Mouse (Mus musculus) spleen, postnatal 10 days (tissue): ENCODE results near the gene Mrps18a.

Experiments
- DNase-seq, 2 experiments: peaks; one replicate each; pipeline ENCODE4 v3.0.0; 2021 to 2022; ENCODE audit warnings: low spot score in 2 of 2

Gene Mrps18a

GRCm38 (mm10) chr17:46101906-46102305 lies 8.9 kb upstream of the Mrps18a start:
- DNase-seq: no peak

DNA sequence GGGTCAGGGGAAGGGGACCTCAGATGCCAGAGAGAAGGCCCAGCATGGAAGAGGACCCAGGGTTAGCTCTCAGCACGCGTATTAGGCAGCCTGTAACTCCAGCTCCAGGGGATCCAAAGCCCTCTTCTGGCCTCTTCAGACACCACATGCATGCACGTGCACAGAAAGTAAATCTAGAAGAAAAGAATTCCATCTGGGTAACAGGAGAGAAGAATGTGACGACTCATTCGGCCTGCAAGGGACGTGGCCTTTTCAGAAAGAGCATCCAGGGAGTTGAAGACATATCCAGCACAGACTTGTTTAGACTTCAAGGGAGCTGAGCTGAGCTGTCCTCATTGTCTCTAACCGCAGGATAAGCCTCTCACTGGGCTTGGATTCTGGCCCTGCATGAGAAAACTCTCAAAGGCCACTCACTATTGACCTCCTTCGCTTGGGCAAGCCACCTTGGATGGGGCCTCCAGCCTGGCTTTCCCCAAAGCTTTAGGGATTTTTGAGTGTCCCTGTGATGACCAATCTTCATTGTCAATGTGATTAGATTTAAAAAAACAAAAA lies 8.1 kb upstream of the Mrps18a start:
- no peak for DNase-seq

- DNase-seq: no peak
Measured at GRCm38 (mm10) chr17:46104487-46104886, 6.3 kb upstream of the Mrps18a start.

- DNase-seq: no peak
Measured at GRCm38 (mm10) chr17:46108286-46108685, 2.5 kb upstream of the Mrps18a start.

GRCm38 (mm10) chr17:46115489-46115888 lies 4.7 kb downstream of the Mrps18a start:
- no peak for DNase-seq

GRCm38 (mm10) chr17:46116138-46116537 lies 5.4 kb downstream of the Mrps18a start:
- DNase-seq: no peak

DNA sequence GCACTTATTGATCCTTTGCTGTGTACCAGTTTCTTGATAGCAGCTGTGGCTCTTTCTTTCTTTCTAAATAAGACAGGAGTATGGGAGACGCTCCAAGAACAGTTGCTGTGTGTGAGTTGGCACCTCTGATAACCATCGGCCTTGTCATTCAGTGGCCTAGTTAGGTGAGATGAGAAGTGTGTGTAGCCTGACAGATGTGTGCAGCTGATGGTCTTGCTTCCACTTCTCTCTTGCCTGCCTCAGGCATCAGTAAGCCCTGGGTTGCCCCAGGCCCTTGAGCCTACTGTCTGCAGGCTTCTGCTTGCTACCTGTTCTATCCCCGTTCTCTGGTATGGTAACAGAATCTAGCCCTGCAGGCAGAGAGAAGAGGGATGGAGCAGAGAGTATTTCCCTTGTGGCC lies 6.1 kb downstream of the Mrps18a start:
- DNase-seq: no peak

DNA sequence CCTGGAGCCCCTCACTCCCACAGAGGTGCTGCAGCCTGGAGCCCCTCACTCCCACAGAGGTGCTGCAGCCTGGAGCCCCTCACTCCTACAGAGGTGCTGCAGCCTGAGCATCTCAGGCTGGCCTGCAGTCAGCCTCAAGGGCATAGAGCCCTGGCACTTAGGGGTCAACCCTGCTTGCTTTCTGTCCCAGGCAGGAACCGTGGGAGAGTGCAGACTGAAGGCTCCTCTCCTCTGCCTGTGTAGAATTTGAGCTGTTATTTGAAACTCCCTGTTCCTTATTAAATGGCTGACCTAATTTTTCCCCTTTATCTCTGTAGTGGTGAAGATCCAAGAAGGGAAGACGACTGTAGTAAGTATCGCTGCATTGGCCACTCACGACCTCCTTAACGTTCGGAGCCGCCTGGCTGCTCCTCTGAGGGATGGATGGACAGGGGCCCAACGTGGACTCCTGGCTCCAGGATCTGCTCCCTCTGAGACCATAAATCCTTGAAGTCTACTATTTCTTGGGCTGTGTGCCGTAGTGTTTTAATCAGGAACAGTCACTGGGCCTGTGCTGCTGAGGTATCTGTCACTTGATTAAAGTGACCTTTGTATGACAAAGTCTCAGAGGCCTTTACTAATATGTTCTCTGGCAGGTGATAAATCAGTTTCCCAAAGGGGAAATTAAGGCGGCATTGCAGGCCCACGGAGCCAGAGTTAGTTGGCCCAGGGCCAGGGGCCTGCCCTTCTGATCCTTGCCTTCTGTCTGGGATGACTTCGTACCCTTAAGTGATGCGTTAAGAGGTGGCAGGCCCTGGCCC lies 7.0 kb downstream of the Mrps18a start:
- DNase-seq: no peak

GRCm38 (mm10) chr17:46118423-46118850 lies 7.7 kb downstream of the Mrps18a start:
- no peak for DNase-seq

GRCm38 (mm10) chr17:46119641-46120040 lies 8.9 kb downstream of the Mrps18a start:
- no peak for DNase-seq

DNA sequence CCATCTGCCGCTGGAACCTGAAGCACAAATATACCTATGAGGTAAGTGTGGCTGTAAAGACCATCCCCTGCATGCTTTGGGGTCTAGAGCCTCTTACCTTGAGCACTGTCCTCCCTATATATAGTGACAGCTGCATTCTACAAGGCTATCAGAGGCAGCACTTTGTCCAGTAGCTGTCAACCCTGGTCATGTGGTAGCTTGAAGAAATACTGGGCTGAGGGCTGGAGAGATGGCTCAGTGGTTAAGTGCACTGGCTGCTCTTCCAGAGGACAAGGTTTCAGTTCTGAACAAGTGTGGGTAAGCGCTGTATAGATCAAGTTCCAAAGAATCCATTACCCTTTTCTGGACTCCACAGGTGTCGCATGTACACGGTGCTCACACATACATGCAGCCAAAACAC lies 12.0 kb downstream of the Mrps18a start:
- DNase-seq: no peak

DNA sequence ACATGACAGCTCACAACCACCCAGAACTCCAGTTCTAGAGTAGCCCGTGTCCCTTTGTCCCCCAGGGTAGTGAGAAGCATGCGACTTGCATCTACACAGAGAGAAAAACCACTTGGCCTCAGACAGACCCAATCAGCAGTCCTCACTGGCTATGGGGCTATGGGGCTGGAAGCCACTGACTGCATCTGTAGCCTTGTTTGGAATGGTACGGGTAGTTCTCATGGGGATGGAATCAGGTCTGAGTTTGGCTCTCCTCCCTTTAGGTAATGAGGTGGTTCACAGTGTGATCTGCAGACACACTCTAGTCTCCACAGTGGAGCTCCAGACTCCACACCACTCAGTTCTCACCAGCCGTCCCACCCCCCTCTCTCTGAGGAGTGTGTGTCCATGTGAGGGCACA lies 12.5 kb downstream of the Mrps18a start:
- no peak for DNase-seq

DNA sequence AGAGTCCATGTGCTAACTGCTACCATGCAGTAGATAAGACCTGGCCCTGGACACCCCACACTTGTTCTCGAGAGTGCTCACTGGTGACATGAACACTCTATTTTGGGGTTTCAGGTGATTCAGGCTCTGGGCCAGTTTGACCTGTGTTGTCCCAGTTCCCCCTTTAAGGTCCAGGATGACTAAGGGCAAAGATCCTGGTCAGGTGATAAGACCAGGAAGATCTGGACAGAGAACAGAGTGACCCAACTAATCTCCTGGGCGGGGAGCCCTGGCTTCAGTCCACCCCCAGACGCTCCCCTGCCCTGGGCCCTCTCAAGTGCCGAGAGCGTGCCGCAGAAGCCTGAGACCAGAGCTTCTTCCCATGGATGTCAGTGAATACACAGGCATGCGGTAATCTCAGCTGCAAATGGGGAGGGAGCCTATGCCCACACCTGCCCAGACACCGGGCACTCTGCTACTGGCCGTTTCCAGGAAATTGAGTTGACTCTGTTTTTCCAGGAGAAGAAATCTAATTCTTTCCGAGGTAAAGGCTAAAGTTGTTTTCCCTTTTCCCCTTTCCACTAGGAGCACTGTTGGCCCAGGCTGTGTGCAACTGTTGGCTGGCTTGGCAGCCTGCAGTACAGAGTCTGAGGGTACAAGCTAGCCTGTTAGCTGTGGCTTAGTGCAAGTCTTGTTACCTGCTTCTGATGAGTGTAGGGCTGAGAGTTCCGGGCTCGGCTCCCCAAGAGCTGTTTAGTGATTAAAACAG lies 13.3 kb downstream of the Mrps18a start:
- no peak for DNase-seq

GRCm38 (mm10) chr17:46126608-46127007 lies 15.8 kb downstream of the Mrps18a start:
- DNase-seq: no peak

DNA sequence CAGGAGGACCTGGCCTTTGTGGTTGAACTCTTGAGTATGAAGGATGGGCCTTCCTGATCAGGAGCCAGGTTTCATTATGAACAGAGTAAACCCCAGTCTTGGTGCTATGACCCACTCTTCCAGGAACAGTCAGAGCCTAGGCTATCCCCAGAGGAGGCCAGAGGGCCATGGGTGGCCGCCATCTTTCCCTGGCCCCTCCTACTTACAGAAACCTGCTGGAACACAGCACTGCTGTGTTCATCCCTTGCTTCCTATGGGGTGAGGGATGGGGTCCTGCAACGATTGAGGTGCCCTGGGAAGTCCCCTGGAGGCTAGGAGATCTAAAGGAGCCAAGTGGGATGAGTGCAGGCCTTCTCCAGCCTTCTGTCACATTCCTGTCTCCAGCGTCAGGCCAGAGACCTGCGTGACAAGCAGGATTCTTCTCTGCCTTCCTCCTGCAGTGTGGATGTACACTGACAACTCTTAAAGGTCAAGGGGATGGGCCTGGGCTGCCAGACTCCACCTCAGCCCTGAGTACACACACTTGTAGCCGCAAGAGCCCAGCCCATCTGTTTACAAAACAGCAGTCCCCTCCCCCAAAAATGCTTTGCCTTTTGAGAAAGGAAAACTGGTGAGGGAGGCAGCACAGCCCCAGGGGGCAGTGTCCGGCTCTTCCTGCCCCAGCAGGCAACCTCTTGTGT lies 17.2 kb downstream of the Mrps18a start:
- no peak for DNase-seq

- DNase-seq: no peak
Measured at GRCm38 (mm10) chr17:46129741-46130498, 19.1 kb downstream of the Mrps18a start.

GRCm38 (mm10) chr17:46132058-46132718 lies 21.4 kb downstream of the Mrps18a start:
- DNase-seq: peak; percentile 75 to 85

DNA sequence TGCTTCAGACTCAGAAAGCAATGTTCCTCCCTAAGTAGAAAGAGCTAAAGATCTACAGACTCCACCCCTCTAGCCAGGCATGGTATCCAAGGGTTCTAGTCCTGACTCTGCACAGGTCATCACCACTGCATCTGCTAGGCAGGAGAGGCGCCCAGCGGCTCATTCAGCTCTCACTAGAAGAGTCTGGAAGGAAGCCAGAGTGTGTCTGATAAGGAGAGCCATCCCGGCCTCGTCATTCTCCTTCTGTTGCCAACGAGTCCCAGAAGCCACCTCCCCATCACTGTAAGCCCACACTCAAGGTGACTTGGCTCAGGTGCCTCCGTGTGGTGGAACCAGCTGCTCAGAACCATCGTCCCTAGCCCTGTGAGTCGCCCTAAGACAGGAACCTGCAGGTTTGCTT lies 22.1 kb downstream of the Mrps18a start:
- peak in 1 of 2 experiments; percentile 36 for DNase-seq

DNA sequence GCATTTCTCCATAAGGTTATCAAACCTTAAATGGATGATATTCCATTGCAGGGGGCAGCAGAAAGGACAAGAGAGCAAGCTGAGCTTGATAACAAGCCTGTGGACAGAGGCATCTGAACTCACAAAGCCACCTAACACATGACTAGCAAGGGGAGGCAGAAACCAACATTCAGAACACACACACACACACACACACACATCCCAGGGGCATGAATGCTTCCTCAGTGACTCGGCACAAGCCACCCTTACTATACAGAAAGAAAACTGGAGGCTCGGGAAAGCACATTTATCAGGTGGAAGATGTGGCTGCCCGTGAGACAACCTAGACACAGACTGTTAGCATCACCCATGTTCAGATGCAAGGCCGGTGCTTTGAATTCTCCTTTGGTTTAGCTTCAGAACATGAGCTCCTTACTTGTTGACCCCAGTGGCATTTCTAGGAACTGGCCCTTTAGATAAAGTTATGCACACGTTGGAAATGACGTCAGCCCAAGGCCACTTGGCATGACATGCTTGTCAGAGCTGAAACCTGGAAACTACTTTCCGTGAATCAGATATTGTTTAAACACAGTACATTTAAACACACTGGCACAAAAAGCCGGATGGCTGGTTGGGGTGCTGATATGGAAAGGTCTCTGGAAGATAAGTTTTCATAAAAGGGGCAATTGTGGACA lies 27.9 kb downstream of the Mrps18a start:
- DNase-seq: no peak

DNA sequence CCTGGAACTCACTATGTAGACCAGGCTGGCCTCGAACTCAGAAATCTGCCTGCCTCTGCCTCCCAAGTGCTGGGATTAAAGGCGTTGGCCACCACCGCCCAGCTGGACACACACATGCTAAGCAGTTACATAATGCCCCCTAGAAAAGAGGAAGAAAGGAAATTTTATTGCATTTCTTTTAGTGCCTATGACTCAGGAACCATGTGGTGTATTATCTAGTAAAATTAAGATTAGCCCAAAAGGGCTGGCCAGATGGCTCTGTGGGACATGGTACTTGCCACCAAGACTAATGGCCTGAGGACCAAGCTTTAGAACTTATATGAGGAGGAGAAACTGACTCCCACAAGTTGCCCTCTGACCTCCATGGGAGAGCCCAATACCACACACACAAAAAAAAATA lies 29.1 kb downstream of the Mrps18a start:
- no peak for DNase-seq
